Mouse (Mus musculus) heart, adult 8-10 months (tissue): ENCODE results near the gene Psen2. TPM values are rescaled to one million over a fixed set of nuclear protein-coding genes. Genes with fewer than 3 reads are reported as not detected.

Source experiments
- DNase-seq: peaks from one replicate; pipeline ENCODE4 v3.0.0; 2022; ENCODE audit warnings: low spot score
- total RNA-seq, 4 experiments: library from RNA; stranded (reverse); gene quantifications; 2 replicates each; pipeline ENCODE4 v1.2.4; 2022

Psen2 gene
- total RNA-seq = 10 to 100 TPM; 14.7 to 16.0 (median 15.3) TPM

- DNase-seq = peak; percentile 63
Observed at GRCm38 (mm10) chr1:180263364-180263997, at the start of gene Psen2. TSS of gene Psen2 (minus strand) at chr1:180263438.

- peak; percentile 78 for DNase-seq
Observed at GRCm38 (mm10) chr1:180312792-180313311, 49.6 kb upstream of the Psen2 start.

- no peak for DNase-seq
Observed at GRCm38 (mm10) chr1:180312286-180312685, 49.0 kb upstream of the Psen2 start.

- DNase-seq = no peak
Observed at GRCm38 (mm10) chr1:180308897-180309296, 45.7 kb upstream of the Psen2 start.

- no peak for DNase-seq
Observed at GRCm38 (mm10) chr1:180307661-180308060, 44.4 kb upstream of the Psen2 start.

- no peak for DNase-seq
Observed at GRCm38 (mm10) chr1:180306889-180307288, 43.7 kb upstream of the Psen2 start.

GRCm38 (mm10) chr1:180303600-180303999 lies 40.4 kb upstream of the Psen2 start:
- no peak for DNase-seq

- peak; percentile 78 for DNase-seq
Observed at GRCm38 (mm10) chr1:180302253-180303120, 39.2 kb upstream of the Psen2 start.

- no peak for DNase-seq
Observed at GRCm38 (mm10) chr1:180300997-180301396, 37.8 kb upstream of the Psen2 start.

- DNase-seq = no peak
Observed at GRCm38 (mm10) chr1:180300292-180300691, 37.1 kb upstream of the Psen2 start.

- no peak for DNase-seq
Observed at GRCm38 (mm10) chr1:180299697-180300096, 36.5 kb upstream of the Psen2 start.

- DNase-seq = peak; percentile 63
Observed at GRCm38 (mm10) chr1:180296088-180296487, 32.9 kb upstream of the Psen2 start.

- no peak for DNase-seq
Observed at GRCm38 (mm10) chr1:180290358-180290757, 27.1 kb upstream of the Psen2 start.

- DNase-seq = no peak
Observed at GRCm38 (mm10) chr1:180289788-180290187, 26.6 kb upstream of the Psen2 start.

GRCm38 (mm10) chr1:180288872-180289468 lies 25.7 kb upstream of the Psen2 start:
- no peak for DNase-seq

GRCm38 (mm10) chr1:180288227-180288626 lies 25.0 kb upstream of the Psen2 start:
- no peak for DNase-seq

- peak; percentile 62 for DNase-seq
Observed at GRCm38 (mm10) chr1:180286081-180286831, 23.0 kb upstream of the Psen2 start.

GRCm38 (mm10) chr1:180283813-180284768 lies 20.9 kb upstream of the Psen2 start:
- no peak for DNase-seq

GRCm38 (mm10) chr1:180282581-180282980 lies 19.3 kb upstream of the Psen2 start:
- no peak for DNase-seq

GRCm38 (mm10) chr1:180279648-180280047 lies 16.4 kb upstream of the Psen2 start:
- DNase-seq = peak; percentile 80
